Mouse (Mus musculus): ENCODE measurements at regions not wholly inside any gene's neighbourhood (a gene's known extent, or its start where the extent isn't known, plus 50 kb on each side); places are given as distances from the start of the nearest gene placed in this dataset.

GRCm38 (mm10) chr10:98727130-98727529 lies 187.1 kb upstream of the Atp2b1 start:
- DNase-seq: no peak

GRCm38 (mm10) chr10:98728396-98729030 lies 185.7 kb upstream of the Atp2b1 start:
- DNase-seq: no peak

- DNase-seq: no peak
Measured at GRCm38 (mm10) chr10:98733950-98734585, 180.1 kb upstream of the Atp2b1 start.

- no peak for DNase-seq
Measured at GRCm38 (mm10) chr10:98740507-98741147, 173.6 kb upstream of the Atp2b1 start.

- no peak for DNase-seq
Measured at GRCm38 (mm10) chr10:98741398-98741797, 172.8 kb upstream of the Atp2b1 start.

- DNase-seq: no peak
Measured at GRCm38 (mm10) chr10:98742822-98743605, 171.2 kb upstream of the Atp2b1 start.

- no peak for DNase-seq
Measured at GRCm38 (mm10) chr10:98744246-98744645, 170.0 kb upstream of the Atp2b1 start.

GRCm38 (mm10) chr10:98744662-98745061 lies 169.5 kb upstream of the Atp2b1 start:
- DNase-seq: no peak

- no peak for DNase-seq
Measured at GRCm38 (mm10) chr10:98745409-98745808, 168.8 kb upstream of the Atp2b1 start.

GRCm38 (mm10) chr10:98745861-98746260 lies 168.3 kb upstream of the Atp2b1 start:
- DNase-seq: no peak

- DNase-seq: no peak
Measured at GRCm38 (mm10) chr10:98748856-98749583, 165.2 kb upstream of the Atp2b1 start.

GRCm38 (mm10) chr10:98749584-98749947 lies 164.6 kb upstream of the Atp2b1 start:
- DNase-seq: no peak

- no peak for DNase-seq
Measured at GRCm38 (mm10) chr10:98751376-98752058, 162.7 kb upstream of the Atp2b1 start.

- no peak for DNase-seq
Measured at GRCm38 (mm10) chr10:98761080-98761479, 153.1 kb upstream of the Atp2b1 start.

- DNase-seq: no peak
Measured at GRCm38 (mm10) chr10:98765786-98766419, 148.3 kb upstream of the Atp2b1 start.

- DNase-seq: no peak
Measured at GRCm38 (mm10) chr10:98779783-98780182, 134.4 kb upstream of the Atp2b1 start.

- no peak for DNase-seq
Measured at GRCm38 (mm10) chr10:98780938-98781337, 133.3 kb upstream of the Atp2b1 start.

GRCm38 (mm10) chr10:98781888-98782351 lies 132.3 kb upstream of the Atp2b1 start:
- no peak for DNase-seq

- DNase-seq: no peak
Measured at GRCm38 (mm10) chr10:98785411-98785810, 128.8 kb upstream of the Atp2b1 start.

- no peak for DNase-seq
Measured at GRCm38 (mm10) chr10:98786089-98786488, 128.1 kb upstream of the Atp2b1 start.

GRCm38 (mm10) chr10:98789763-98790162 lies 124.4 kb upstream of the Atp2b1 start:
- DNase-seq: no peak

GRCm38 (mm10) chr10:98790456-98790855 lies 123.8 kb upstream of the Atp2b1 start:
- no peak for DNase-seq

Data from kidney, adult 18-20 months (tissue).